Mouse (Mus musculus) forebrain, embryonic 11.5 days (tissue): ENCODE results near the gene Prl6a1. TPM values are rescaled to one million over a fixed set of nuclear protein-coding genes. Genes with fewer than 3 reads are reported as not detected.

Source experiments
- ATAC-seq: fragments of 200-750 bp; cut with Nextera tagmentation; replicated peaks from 2 replicates; pipeline ENCODE4 v1.8.0; 2017; ENCODE audit warnings: moderate TSS enrichment; ENCODE audit not compliant: low FRiP score
- DNase-seq: peaks from one replicate; pipeline ENCODE4 v3.0.0-alpha.2; 2017; ENCODE audit warnings: low spot score
- H3K27ac ChIP-seq: fragments of 300-500 bp; sonication (generic); 2 replicates; pipeline ENCODE4 v1.5.1; 2014; ENCODE audit warnings: low read depth, low read length
- H3K27me3 ChIP-seq: fragments of 300-500 bp; sonication (generic); 2 replicates; pipeline ENCODE4 v1.6.1; 2014; ENCODE audit warnings: mild to moderate bottlenecking, low read length, mixed read lengths; ENCODE audit not compliant: control insufficient read depth, insufficient read depth
- H3K36me3 ChIP-seq: fragments of 300-500 bp; sonication (generic); 2 replicates; pipeline ENCODE4 v1.6.1; 2014; ENCODE audit warnings: mild to moderate bottlenecking, low read length, moderate library complexity, mixed read lengths; ENCODE audit not compliant: control insufficient read depth, insufficient read depth
- H3K4me1 ChIP-seq: fragments of 300-500 bp; sonication (generic); replicated peaks from 2 replicates; pipeline ENCODE4 v1.6.1; 2014; ENCODE audit warnings: low read length, mixed read lengths; ENCODE audit not compliant: control insufficient read depth, insufficient read depth
- H3K4me2 ChIP-seq: fragments of 300-500 bp; sonication (generic); 2 replicates; pipeline ENCODE4 v1.6.1; 2014; ENCODE audit warnings: low read depth, mild to moderate bottlenecking, low read length, moderate library complexity, mixed read lengths; ENCODE audit not compliant: severe bottlenecking
- H3K4me3 ChIP-seq: fragments of 300-500 bp; sonication (generic); 2 replicates; pipeline ENCODE4 v1.5.1; 2014; ENCODE audit warnings: low read depth, low read length
- H3K9ac ChIP-seq: fragments of 300-500 bp; sonication (generic); 2 replicates; pipeline ENCODE4 v1.6.1; 2014; ENCODE audit warnings: low read length
- H3K9me3 ChIP-seq: fragments of 300-500 bp; sonication (generic); 2 replicates; pipeline ENCODE4 v1.6.1; 2016; ENCODE audit warnings: low read length, mixed read lengths; ENCODE audit not compliant: control insufficient read depth
- WGBS: fragments of 180-500 bp; shearing (Covaris S2); extraction: QIAGEN DNeasy Blood & Tissue Kit; methylation state at CpG from one replicate; pipeline ENCODE4 v1.1.7; 2014; 5-methylcytosine and 5-hydroxymethylcytosine counted together
- polyA plus RNA-seq: library from polyadenylated mRNA; unstranded; fragments of >200 nt; fragmentation: Nextera tagmentation; extraction: Ambion mirVana; gene quantifications from 2 replicates; pipeline ENCODE4 v1.2.1, GENCODE M21; 2014

Prl6a1 gene
- polyA plus RNA-seq, result not detected in 2 replicates

- 86% methylated on average over 7 of the region's 7 CpGs for WGBS
- H3K27me3 ChIP-seq, result no peaks in the 10 kb centered on the region
- ATAC-seq (no peak), DNase-seq (no peak)
- H3K4me3 ChIP-seq, result no peak within 1 kb of the TSS
- H3K4me1 ChIP-seq, result no peaks in the 10 kb centered on the region
- H3K9ac ChIP-seq, result no peak within 1 kb of the TSS
- H3K27ac ChIP-seq, result no peak within 1 kb of the TSS
- H3K4me2 ChIP-seq, result no peak within 1 kb of the TSS
- H3K36me3 ChIP-seq, result no peaks in the 10 kb centered on the region
- H3K9me3 ChIP-seq, result no peaks in the 10 kb centered on the region
These were observed at the start of gene Prl6a1 for GRCm38 (mm10) chr13:27312334-27313225. Gene Prl6a1, plus strand, starts transcription at chr13:27312627.

GRCm38 (mm10) chr13:27334989-27335388 is 22.6 kb downstream of the Prl6a1 start:
- peak; percentile 50 for DNase-seq
- Histone ChIP-seq H3K9ac (no peak overlapping the region), H3K9me3 (no peaks in the 10 kb centered on the region), H3K4me1 (no peaks in the 10 kb centered on the region), H3K36me3 (no peaks in the 10 kb centered on the region), H3K27me3 (no peaks in the 10 kb centered on the region), H3K4me3 (no peak overlapping the region), H3K27ac (no peak overlapping the region), H3K4me2 (no peak overlapping the region)
- WGBS, result 44% methylated on average over 1 of the region's 1 CpGs
- ATAC-seq, result peak; percentile 94

- WGBS, result 84% methylated on average over 3 of the region's 3 CpGs
- DNase-seq, result no peak
- Histone ChIP-seq H3K27ac (no peak overlapping the region), H3K36me3 (no peaks in the 10 kb centered on the region), H3K9me3 (no peaks in the 10 kb centered on the region), H3K27me3 (no peaks in the 10 kb centered on the region), H3K4me1 (no peaks in the 10 kb centered on the region), H3K4me2 (no peak overlapping the region), H3K4me3 (no peak overlapping the region), H3K9ac (no peak overlapping the region)
- ATAC-seq, result no peak
These were observed 30.4 kb downstream of the Prl6a1 start for GRCm38 (mm10) chr13:27342733-27343275.

- Histone ChIP-seq H3K27me3 (no peaks in the 10 kb centered on the region), H3K4me3 (no peak within 1 kb of the TSS), H3K4me1 (no peaks in the 10 kb centered on the region), H3K4me2 (no peak within 1 kb of the TSS), H3K27ac (no peak within 1 kb of the TSS), H3K9me3 (no peaks in the 10 kb centered on the region), H3K36me3 (no peaks in the 10 kb centered on the region), H3K9ac (no peak within 1 kb of the TSS)
- no peak for DNase-seq
- WGBS, result 79% methylated on average over 2 of the region's 2 CpGs
- no peak for ATAC-seq
These were observed 32.9 kb downstream of the Prl6a1 start, which contains the start of gene Prl8a2 for GRCm38 (mm10) chr13:27345373-27345772. Gene Prl8a2, plus strand, starts transcription at chr13:27345673.

Other genes with a start within 250 kb of the Prl6a1 start
- not detected in 2 replicates for gene Prl3d1, start 218.4 kb upstream of the Prl6a1 start, polyA plus RNA-seq
- not detected in 2 replicates for gene Prl3d2, start 190.9 kb upstream of the Prl6a1 start, polyA plus RNA-seq
- not detected in 2 replicates for gene Prl3d3, start 155.8 kb upstream of the Prl6a1 start, polyA plus RNA-seq
- not detected in 2 replicates for gene Prl3c1, start 116.0 kb upstream of the Prl6a1 start, polyA plus RNA-seq
- 0.43 TPM in 1 of 2 replicates, not detected in the other for gene Prl3b1, start 70.8 kb upstream of the Prl6a1 start, polyA plus RNA-seq
- gene Prl3a1, start 53.2 kb upstream of the Prl6a1 start, polyA plus RNA-seq, result not detected in 2 replicates
- gene Prl8a2, start 33.0 kb downstream of the Prl6a1 start, polyA plus RNA-seq, result not detected in 2 replicates
- gene Prl2b1, start 78.2 kb downstream of the Prl6a1 start, polyA plus RNA-seq, result not detected in 2 replicates
- not detected in 2 replicates for gene Prl8a6, start 126.1 kb downstream of the Prl6a1 start, polyA plus RNA-seq
- gene Prl8a8, start 200.6 kb downstream of the Prl6a1 start, polyA plus RNA-seq, result not detected in 2 replicates